9 mouse cellular contexts compared by ENCODE assay signal in genomic region chr12:107010995-107011786, GRCm38 (mm10).
A peak's percentile ranks its signal among the peaks of the same experiment; 100 is the strongest.
DNase-seq lines count a peak whose midpoint lies in the region; ATAC-seq and TF ChIP-seq lines count a peak whose summit lies in the region.
"Had no signal": no experiment of that assay in that cellular context is flagged by ENCODE, and none has a peak within 500 bp of the region (broad histone marks: within the 10 kb centered on the region; RNA-seq: fewer than 3 reads in every experiment).

No protein-coding gene starts in this region.

- H3K27ac ChIP-seq in forebrain, embryonic 15.5 days (replicated peaks), result peak overlapping the region; percentile 62
- H3K27ac ChIP-seq in forebrain, embryonic 12.5 days, result no peak overlapping the region
- H3K27ac ChIP-seq in liver, adult 2 months (replicated peaks; ENCODE audit: insufficient read depth, low read depth, low read length), result no peak overlapping the region
- H3K27ac ChIP-seq in liver, embryonic 12.5 days, result no peak overlapping the region
- H3K27ac ChIP-seq in forebrain, postnatal 0 days (ENCODE audit: low read depth, low read length), result no peak overlapping the region
- H3K27ac ChIP-seq: limb, embryonic 15.5 days had no signal

- peaks cover 14% of the 10 kb centered on the region for H3K4me1 ChIP-seq in forebrain, embryonic 15.5 days
- peaks cover 14% of the 10 kb centered on the region; the same call in 1 of the 2 replicates for H3K4me1 ChIP-seq in forebrain, embryonic 12.5 days
- H3K4me1 ChIP-seq in liver, adult 2 months (ENCODE audit: control insufficient read depth, insufficient read depth, low read length), result no peaks in the 10 kb centered on the region
- H3K4me1 ChIP-seq in liver, embryonic 12.5 days, result no peaks in the 10 kb centered on the region
- no peaks in the 10 kb centered on the region for H3K4me1 ChIP-seq in forebrain, postnatal 0 days (ENCODE audit: insufficient read depth)
- H3K4me1 ChIP-seq: limb, embryonic 15.5 days had no signal

- H3K36me3 ChIP-seq in forebrain, embryonic 15.5 days, result no peaks in the 10 kb centered on the region
- H3K36me3 ChIP-seq in forebrain, embryonic 12.5 days (replicated peaks), result no peaks in the 10 kb centered on the region
- no peaks in the 10 kb centered on the region for H3K36me3 ChIP-seq in liver, adult 2 months (ENCODE audit: control insufficient read depth, insufficient read depth, low read length)
- H3K36me3 ChIP-seq in liver, embryonic 12.5 days, result no peaks in the 10 kb centered on the region
- no peaks in the 10 kb centered on the region for H3K36me3 ChIP-seq in forebrain, postnatal 0 days (ENCODE audit: insufficient read depth)
- H3K36me3 ChIP-seq: limb, embryonic 15.5 days had no signal

- no peak for TF ChIP-seq POLR2A in liver, adult 2 months (IDR thresholded peaks at IDR 0.05; ENCODE audit: extremely low read depth, insufficient read depth, low read length)

- WGBS in forebrain, embryonic 15.5 days, result 37% methylated on average over 20 of the region's 20 CpGs
- 61% methylated on average over 20 of the region's 20 CpGs for WGBS in forebrain, embryonic 12.5 days
- 68% methylated on average over 20 of the region's 20 CpGs for WGBS in liver, adult 2 months
- 64% methylated on average over 20 of the region's 20 CpGs for WGBS in liver, embryonic 12.5 days (ENCODE audit: insufficient replicate concordance)
- WGBS in forebrain, postnatal 0 days, result 31% methylated on average over 20 of the region's 20 CpGs

- ATAC-seq in forebrain, embryonic 15.5 days (replicated peaks), result peak; percentile 60
- ATAC-seq in forebrain, embryonic 12.5 days (ENCODE audit: low FRiP score), result no peak
- no peak for ATAC-seq in liver, embryonic 12.5 days
- ATAC-seq in forebrain, postnatal 0 days, result no peak

- H3K27me3 ChIP-seq in forebrain, embryonic 15.5 days, result no peaks in the 10 kb centered on the region
- H3K27me3 ChIP-seq in forebrain, embryonic 12.5 days, result no peaks in the 10 kb centered on the region
- H3K27me3 ChIP-seq in liver, adult 2 months (ENCODE audit: control insufficient read depth, insufficient read depth, low read length), result no peaks in the 10 kb centered on the region
- no peaks in the 10 kb centered on the region for H3K27me3 ChIP-seq in liver, embryonic 12.5 days (replicated peaks)
- no peaks in the 10 kb centered on the region for H3K27me3 ChIP-seq in forebrain, postnatal 0 days (ENCODE audit: insufficient read depth, low read length)
- H3K27me3 ChIP-seq: limb, embryonic 15.5 days had no signal

- no peaks in the 10 kb centered on the region for H3K9me3 ChIP-seq in forebrain, embryonic 15.5 days
- H3K9me3 ChIP-seq in forebrain, embryonic 12.5 days, result no peaks in the 10 kb centered on the region
- 0 out of 2 replicates have a peak, but pooled peaks cover 4% of the 10 kb centered on the region for H3K9me3 ChIP-seq in liver, embryonic 12.5 days (replicated peaks)
- H3K9me3 ChIP-seq in forebrain, postnatal 0 days (ENCODE audit: low read length), result no peaks in the 10 kb centered on the region
- H3K9me3 ChIP-seq: limb, embryonic 15.5 days had no signal

- H3K9ac ChIP-seq in forebrain, embryonic 15.5 days (replicated peaks), result no peak overlapping the region
- no peak overlapping the region for H3K9ac ChIP-seq in forebrain, embryonic 12.5 days
- no peak overlapping the region for H3K9ac ChIP-seq in liver, adult 2 months (ENCODE audit: low read depth, low read length)
- H3K9ac ChIP-seq in liver, embryonic 12.5 days, result no peak overlapping the region
- no peak overlapping the region for H3K9ac ChIP-seq in forebrain, postnatal 0 days
- H3K9ac ChIP-seq: limb, embryonic 15.5 days had no signal

- H3K4me2 ChIP-seq in forebrain, embryonic 15.5 days (replicated peaks), result peak overlapping the region; percentile 1; the same call in 1 of the 2 replicates
- H3K4me2 ChIP-seq in forebrain, embryonic 12.5 days, result no peak overlapping the region
- H3K4me2 ChIP-seq in liver, embryonic 12.5 days, result no peak overlapping the region
- no peak overlapping the region for H3K4me2 ChIP-seq in forebrain, postnatal 0 days (ENCODE audit: low read depth)
- H3K4me2 ChIP-seq: limb, embryonic 15.5 days had no signal

- no peaks in the 10 kb centered on the region for H3K79me2 ChIP-seq in liver, adult 2 months (ENCODE audit: control insufficient read depth, insufficient read depth, low read length)

- DNase-seq in liver, adult 2 months (ENCODE audit: extremely low read depth, low read depth, low spot score), result peak; percentile 1
- peak; percentile 68 for DNase-seq in forebrain, postnatal 0 days
- peak; percentile 53 for DNase-seq in retina, embryonic 14.5 days (ENCODE audit: low spot score)
- no peak for DNase-seq in adrenal gland, adult (ENCODE audit: inconsistent age in 2 of 2, low spot score in 1 of 2)
- DNase-seq in natural killer cell, adult 2 months (ENCODE audit: low spot score in 2 of 2), result no peak

- no peak overlapping the region for H3K4me3 ChIP-seq in forebrain, embryonic 15.5 days
- H3K4me3 ChIP-seq in forebrain, embryonic 12.5 days (replicated peaks), result no peak overlapping the region
- H3K4me3 ChIP-seq in liver, adult 2 months (ENCODE audit: insufficient read depth, low read depth, low read length), result no peak overlapping the region
- no peak overlapping the region for H3K4me3 ChIP-seq in liver, embryonic 12.5 days
- no peak overlapping the region for H3K4me3 ChIP-seq in forebrain, postnatal 0 days (ENCODE audit: low read depth, low read length)
- H3K4me3 ChIP-seq: limb, embryonic 15.5 days had no signal

- no peak for TF ChIP-seq CTCF in liver, adult 2 months (IDR thresholded peaks at IDR 0.05; ENCODE audit: low read depth, low read length)
- TF ChIP-seq CTCF in forebrain, postnatal 0 days (IDR thresholded peaks at IDR 0.05; ENCODE audit: low read depth), result no peak

Comparison
In these comparisons a context has a peak if more than half of its experiments do, and no peak if none do; other contexts are left out.
1. DNase-seq: peak in liver, adult 2 months (single experiment), forebrain, postnatal 0 days (single experiment) and retina, embryonic 14.5 days (single experiment); none in adrenal gland, adult (0 of 2) and natural killer cell, adult 2 months (0 of 2).